Mouse (Mus musculus): ENCODE results near the gene Tab1.

DNA sequence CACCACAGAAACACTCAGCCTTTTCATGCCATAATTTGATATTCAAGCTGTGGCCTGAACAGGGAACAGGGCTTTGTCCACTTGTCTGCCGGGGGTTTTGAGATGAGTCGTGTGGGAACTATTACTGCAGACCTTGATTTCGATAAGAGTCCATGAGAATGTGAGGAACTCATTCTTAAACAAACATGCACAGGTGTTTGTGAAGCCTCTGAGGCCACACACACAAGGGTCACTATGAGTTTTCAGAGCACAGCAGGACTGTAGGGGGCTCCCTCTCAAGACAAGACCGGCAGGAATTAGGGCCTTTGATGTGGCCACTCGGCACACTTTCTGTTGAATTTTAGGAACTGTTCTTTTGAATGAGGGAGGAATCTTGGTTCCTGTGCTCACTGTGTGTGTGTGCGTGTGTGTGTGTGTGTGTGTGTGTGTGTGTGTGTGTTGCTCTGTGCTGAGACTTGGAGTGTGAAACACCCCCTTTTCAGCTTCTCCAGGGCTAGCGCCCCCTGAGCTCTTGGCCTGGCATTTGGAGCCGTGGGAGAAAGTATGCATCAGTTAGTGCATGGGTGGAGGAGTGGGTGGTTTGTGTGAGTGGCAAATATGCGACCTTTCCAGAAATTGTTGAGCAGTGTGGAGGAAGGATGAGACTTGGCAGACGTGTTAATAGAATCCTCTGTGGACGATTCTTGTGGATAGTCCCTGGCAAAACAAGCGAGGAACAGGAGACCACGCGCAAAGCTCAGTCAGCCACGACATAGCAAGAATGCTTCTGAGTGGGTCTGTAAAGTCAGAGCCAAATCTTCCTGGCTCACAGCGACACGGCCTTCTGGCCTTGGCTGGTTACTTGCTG is 5.2 kb downstream of the Tab1 start:
- no peak for TF ChIP-seq GATA1 (IDR thresholded peaks at IDR 0.05; ENCODE audit: low read length)
- no peak for TF ChIP-seq TAL1 (IDR thresholded peaks at IDR 0.05; ENCODE audit: low read length)
